Mouse (Mus musculus) G1E (cell line): ENCODE measurements at regions not wholly inside any gene's neighbourhood (a gene's known extent, or its start where the extent isn't known, plus 50 kb on each side); places are given as distances from the start of the nearest gene placed in this dataset.

Experiments
- ATAC-seq: 2 replicates; pipeline ENCODE4 v1.8.0; 2016; ENCODE audit warnings: mild to moderate bottlenecking; ENCODE audit not compliant: insufficient number of reproducible peaks, poor library complexity, low FRiP score, severe bottlenecking; ENCODE audit errors: extremely low read depth
- DNase-seq: peaks from one replicate; pipeline ENCODE4 v3.0.0; 2012; ENCODE audit warnings: low spot score
- H3K27me3 ChIP-seq: 2 replicates; pipeline ENCODE4 v1.6.1; 2012; ENCODE audit warnings: mild to moderate bottlenecking, low read length, inconsistent platforms; ENCODE audit not compliant: insufficient read depth
- H3K36me3 ChIP-seq: replicated peaks from 2 replicates; pipeline ENCODE3; 2012; ENCODE audit warnings: mild to moderate bottlenecking, inconsistent platforms
- H3K4me1 ChIP-seq: 2 replicates; pipeline ENCODE4 v1.6.1; 2012; ENCODE audit warnings: low read depth, low read length, inconsistent platforms, mixed read lengths; ENCODE audit not compliant: insufficient read depth
- H3K4me3 ChIP-seq: 2 replicates; pipeline ENCODE4 v1.5.1; 2012; ENCODE audit warnings: low read depth, mild to moderate bottlenecking, inconsistent platforms, low read length, moderate library complexity, mixed read lengths
- H3K9me3 ChIP-seq: replicated peaks from 2 replicates; pipeline ENCODE4 v1.6.1; 2012; ENCODE audit warnings: inconsistent platforms
- CTCF ChIP-seq: IDR thresholded peaks from 2 replicates; pipeline ENCODE4 v1.5.1; 2012; ENCODE audit warnings: low read depth, low read length, inconsistent platforms, mixed read lengths
- GATA1 ChIP-seq: IDR thresholded peaks from 2 replicates; pipeline ENCODE4 v1.6.1; 2012; ENCODE audit warnings: borderline replicate concordance, low read length, inconsistent platforms, mixed read lengths
- GATA2 ChIP-seq: IDR thresholded peaks from 2 replicates; pipeline ENCODE4 v1.6.1; 2012; ENCODE audit warnings: low read depth, low read length, inconsistent platforms, borderline replicate concordance
- POLR2AphosphoS5 ChIP-seq: IDR thresholded peaks from 2 replicates; pipeline ENCODE4 v1.6.1; 2012; ENCODE audit warnings: low read depth, low read length, inconsistent platforms; ENCODE audit not compliant: insufficient replicate concordance
- TAL1 ChIP-seq: conservative IDR thresholded peaks from 2 replicates; pipeline ENCODE4 v1.6.1; 2012; ENCODE audit warnings: low read depth, low read length, inconsistent platforms, mixed read lengths

GRCm38 (mm10) chr2:46055729-46056128, 938.5 kb upstream of the Zeb2 start:
- H3K4me3 ChIP-seq = no peak overlapping the region
- DNase-seq (no peak), ATAC-seq (no peak)
- H3K4me1 ChIP-seq = no peaks in the 10 kb centered on the region
- H3K9me3 ChIP-seq = no peaks in the 10 kb centered on the region
- no peaks in the 10 kb centered on the region for H3K27me3 ChIP-seq
- H3K36me3 ChIP-seq = no peaks in the 10 kb centered on the region
- no peak for TF ChIP-seq GATA1
- TF ChIP-seq CTCF = no peak
- no peak for TF ChIP-seq GATA2
- no peak for TF ChIP-seq TAL1
- no peak for TF ChIP-seq POLR2AphosphoS5

GRCm38 (mm10) chr2:46054902-46055301, 937.7 kb upstream of the Zeb2 start:
- Histone ChIP-seq H3K36me3 (no peaks in the 10 kb centered on the region), H3K4me1 (no peaks in the 10 kb centered on the region), H3K27me3 (no peaks in the 10 kb centered on the region), H3K4me3 (no peak overlapping the region), H3K9me3 (no peaks in the 10 kb centered on the region)
- ATAC-seq = no peak
- DNase-seq = no peak
- TF ChIP-seq TAL1 = no peak
- no peak for TF ChIP-seq POLR2AphosphoS5
- no peak for TF ChIP-seq CTCF
- no peak for TF ChIP-seq GATA2
- no peak for TF ChIP-seq GATA1

- no peak for TF ChIP-seq GATA1
- no peak for TF ChIP-seq POLR2AphosphoS5
- no peak for TF ChIP-seq TAL1
- no peak for TF ChIP-seq CTCF
- TF ChIP-seq GATA2 = no peak
- Histone ChIP-seq H3K4me1 (no peaks in the 10 kb centered on the region), H3K27me3 (no peaks in the 10 kb centered on the region), H3K4me3 (no peak overlapping the region), H3K36me3 (no peaks in the 10 kb centered on the region), H3K9me3 (no peaks in the 10 kb centered on the region)
- DNase-seq (no peak), ATAC-seq (no peak)
Observed at GRCm38 (mm10) chr2:46021854-46022253, 904.7 kb upstream of the Zeb2 start.

GRCm38 (mm10) chr2:46013771-46014269, 896.6 kb upstream of the Zeb2 start:
- TF ChIP-seq GATA2 (no peak), CTCF (no peak), GATA1 (no peak), TAL1 (no peak)
- DNase-seq (no peak), ATAC-seq (no peak)
- H3K27me3 ChIP-seq = no peaks in the 10 kb centered on the region
- H3K4me3 ChIP-seq = no peak overlapping the region
- no peaks in the 10 kb centered on the region for H3K4me1 ChIP-seq
- H3K36me3 ChIP-seq = no peaks in the 10 kb centered on the region
- no peaks in the 10 kb centered on the region for H3K9me3 ChIP-seq

GRCm38 (mm10) chr2:46012716-46013115, 895.5 kb upstream of the Zeb2 start:
- H3K9me3 ChIP-seq = no peaks in the 10 kb centered on the region
- TF ChIP-seq CTCF (no peak), POLR2AphosphoS5 (no peak), GATA1 (no peak)
- no peaks in the 10 kb centered on the region for H3K27me3 ChIP-seq
- ATAC-seq (no peak; the same call in 1 of the 2 replicates), DNase-seq (no peak)
- H3K4me3 ChIP-seq = no peak overlapping the region
- no peaks in the 10 kb centered on the region for H3K36me3 ChIP-seq
- no peaks in the 10 kb centered on the region for H3K4me1 ChIP-seq

GRCm38 (mm10) chr2:45975157-45975556, 858.0 kb upstream of the Zeb2 start:
- no peaks in the 10 kb centered on the region; the same call in 1 of the 2 replicates for H3K4me1 ChIP-seq
- ATAC-seq = peak; percentile 78
- H3K27me3 ChIP-seq = no peaks in the 10 kb centered on the region
- no peak overlapping the region for H3K4me3 ChIP-seq
- H3K36me3 ChIP-seq = no peaks in the 10 kb centered on the region
- no peak for DNase-seq
- TF ChIP-seq CTCF (no peak), POLR2AphosphoS5 (no peak), GATA2 (no peak), GATA1 (no peak), TAL1 (no peak)
- H3K9me3 ChIP-seq = no peaks in the 10 kb centered on the region

- no peak overlapping the region for H3K4me3 ChIP-seq
- H3K27me3 ChIP-seq = no peaks in the 10 kb centered on the region
- no peak for TF ChIP-seq POLR2AphosphoS5
- TF ChIP-seq GATA1 = no peak
- TF ChIP-seq TAL1 = no peak
- TF ChIP-seq CTCF = no peak
- no peak for TF ChIP-seq GATA2
- H3K4me1 ChIP-seq = no peaks in the 10 kb centered on the region
- DNase-seq = no peak
- H3K36me3 ChIP-seq = no peaks in the 10 kb centered on the region
- H3K9me3 ChIP-seq = no peaks in the 10 kb centered on the region
- no peak for ATAC-seq
Observed at GRCm38 (mm10) chr2:45968635-45969034, 851.4 kb upstream of the Zeb2 start.
